Mouse (Mus musculus) embryo, embryonic 11.5 days (tissue): ENCODE data around the gene Kirrel.

Experiments used
- DNase-seq: peaks from one replicate; pipeline ENCODE4 v3.0.0-alpha.2; 2012; ENCODE audit warnings: low read depth, low spot score

The Kirrel gene

DNA sequence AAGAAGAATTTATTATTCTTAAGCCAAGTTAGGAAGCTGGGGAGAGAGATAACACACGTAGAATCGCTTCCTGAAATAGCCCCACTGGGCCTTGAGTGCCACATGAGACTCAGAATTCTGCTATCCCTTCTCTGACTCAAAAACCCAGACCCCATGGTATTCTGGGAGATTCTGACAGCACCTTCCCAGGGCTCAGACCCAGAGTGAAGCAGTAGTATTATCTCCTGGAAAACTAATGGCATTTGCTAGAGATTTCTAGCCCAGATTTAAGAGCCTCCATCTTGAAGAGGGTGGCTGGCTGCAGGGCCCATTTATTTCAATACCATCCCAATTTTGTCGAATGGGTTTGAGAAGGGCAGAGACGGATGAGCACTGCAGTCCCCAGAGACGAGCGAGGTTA lies 6.9 kb downstream of the Kirrel start:
- no peak for DNase-seq

DNA sequence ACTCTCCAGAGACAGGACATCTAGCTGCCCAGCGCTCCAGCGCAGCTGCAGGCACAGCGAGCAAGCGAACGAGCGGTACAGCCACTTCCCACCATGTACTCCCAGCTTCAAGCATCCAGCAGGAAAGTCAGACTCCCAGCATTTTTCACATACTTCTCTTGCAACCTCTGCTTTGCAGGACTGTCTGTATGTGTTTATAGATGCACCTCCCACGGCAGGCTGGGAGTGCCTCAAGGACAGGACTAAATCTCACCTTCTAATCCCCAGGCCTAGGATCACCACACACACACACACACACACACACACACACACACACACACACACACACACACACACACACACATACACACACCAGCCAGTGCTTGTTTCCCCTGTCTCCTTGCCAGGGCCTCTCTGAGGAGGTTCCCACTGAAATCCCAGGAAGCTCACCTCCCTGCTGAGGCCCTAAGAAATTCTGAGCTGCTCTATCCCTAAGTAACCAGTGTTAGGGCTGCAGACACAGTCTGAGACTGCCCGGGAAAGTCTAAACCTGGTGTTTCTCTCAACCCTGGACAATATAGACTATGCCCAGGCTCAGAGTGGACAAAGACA lies 9.2 kb downstream of the Kirrel start:
- DNase-seq = no peak

DNA sequence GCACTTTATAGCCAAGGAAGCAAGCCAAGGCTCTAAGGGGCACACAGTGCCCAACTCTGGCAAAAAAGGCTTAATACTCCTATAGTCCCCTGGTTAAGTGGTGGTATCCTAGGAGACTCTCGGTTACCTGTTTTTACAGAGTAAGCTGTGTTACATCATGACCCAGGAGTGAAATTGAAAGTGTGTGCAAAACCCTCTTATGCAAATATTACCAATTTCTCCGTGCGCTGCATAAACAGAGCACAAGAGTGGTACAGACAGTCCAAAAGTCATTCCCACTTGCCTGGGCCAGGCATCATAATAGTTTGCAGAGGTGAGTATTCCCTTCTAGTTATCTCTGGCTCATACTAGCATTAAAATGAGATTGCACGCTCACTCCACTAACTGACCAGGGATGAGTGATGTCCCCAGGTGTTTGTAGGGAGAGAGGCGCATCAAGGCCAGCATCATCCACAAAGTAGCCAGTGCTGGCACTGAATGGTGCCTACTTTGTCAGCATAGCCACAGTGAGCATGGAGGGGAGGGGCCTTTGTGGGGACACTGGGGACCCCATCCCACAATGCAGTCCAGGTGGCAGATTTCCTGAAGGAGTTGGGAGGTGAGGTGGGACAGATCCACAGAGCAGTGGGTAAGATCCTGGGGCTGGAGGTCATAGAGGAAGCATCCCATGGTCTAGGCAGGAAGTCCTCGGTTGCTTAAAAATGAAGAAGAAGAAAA lies 10.3 kb downstream of the Kirrel start:
- no peak for DNase-seq

DNA sequence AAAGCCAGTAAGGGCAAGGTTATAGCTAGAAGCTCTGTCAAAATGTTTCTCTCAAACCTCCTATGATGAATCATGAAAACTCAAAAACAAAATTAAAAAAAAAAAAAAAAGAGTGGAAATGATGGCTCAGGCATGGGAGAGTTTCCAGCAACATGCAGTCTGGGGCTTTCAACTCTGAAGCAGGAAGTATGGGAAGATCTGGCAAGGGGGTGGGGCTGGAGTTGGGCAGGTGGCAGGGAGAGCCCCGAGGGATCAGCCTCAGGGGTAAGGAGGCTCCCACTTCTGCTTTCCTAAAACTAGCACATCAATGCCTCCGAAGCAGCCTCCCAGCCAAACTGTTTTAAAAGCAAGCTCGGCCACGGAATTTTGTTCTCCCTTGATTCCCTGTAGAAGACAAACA lies 11.4 kb downstream of the Kirrel start:
- no peak for DNase-seq

DNA sequence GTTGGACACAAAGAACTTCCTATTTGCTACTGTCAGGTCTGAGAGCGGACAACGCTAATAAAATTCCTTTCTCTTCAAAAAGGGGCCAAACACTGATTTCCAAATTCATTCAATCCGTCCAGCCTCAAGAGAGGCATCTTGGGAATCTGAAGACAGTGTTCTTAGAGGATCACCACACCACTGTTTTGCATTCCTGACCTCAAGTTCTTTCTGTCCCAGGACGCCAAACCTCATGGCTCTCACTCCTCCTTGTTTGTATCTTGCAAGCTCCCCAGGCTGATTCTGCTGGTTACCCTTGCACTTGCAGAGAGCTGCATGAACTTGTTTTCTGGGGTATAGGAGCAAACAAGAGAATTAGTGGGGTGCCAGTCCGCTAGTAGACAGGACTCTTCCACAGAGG lies 12.2 kb downstream of the Kirrel start:
- no peak for DNase-seq

DNA sequence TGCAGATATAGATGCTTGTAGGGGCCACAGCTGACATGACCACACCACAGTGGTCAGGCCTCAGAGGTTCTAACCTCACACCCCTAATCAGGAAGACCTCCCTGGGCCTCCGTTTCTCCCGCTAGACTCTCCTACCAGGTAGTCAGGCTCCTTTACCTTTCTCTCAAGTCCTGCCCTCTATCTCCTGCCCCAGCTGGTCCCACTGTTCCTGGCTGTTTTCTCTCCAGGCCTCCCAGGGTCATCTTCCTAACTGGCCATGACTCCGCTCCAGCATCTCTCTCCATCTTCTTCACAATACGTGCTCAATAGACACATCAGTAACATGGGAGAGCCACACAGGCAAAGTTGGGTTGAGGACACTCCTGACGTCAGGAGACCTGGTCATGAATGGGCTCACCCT lies 12.9 kb downstream of the Kirrel start:
- DNase-seq = no peak

DNA sequence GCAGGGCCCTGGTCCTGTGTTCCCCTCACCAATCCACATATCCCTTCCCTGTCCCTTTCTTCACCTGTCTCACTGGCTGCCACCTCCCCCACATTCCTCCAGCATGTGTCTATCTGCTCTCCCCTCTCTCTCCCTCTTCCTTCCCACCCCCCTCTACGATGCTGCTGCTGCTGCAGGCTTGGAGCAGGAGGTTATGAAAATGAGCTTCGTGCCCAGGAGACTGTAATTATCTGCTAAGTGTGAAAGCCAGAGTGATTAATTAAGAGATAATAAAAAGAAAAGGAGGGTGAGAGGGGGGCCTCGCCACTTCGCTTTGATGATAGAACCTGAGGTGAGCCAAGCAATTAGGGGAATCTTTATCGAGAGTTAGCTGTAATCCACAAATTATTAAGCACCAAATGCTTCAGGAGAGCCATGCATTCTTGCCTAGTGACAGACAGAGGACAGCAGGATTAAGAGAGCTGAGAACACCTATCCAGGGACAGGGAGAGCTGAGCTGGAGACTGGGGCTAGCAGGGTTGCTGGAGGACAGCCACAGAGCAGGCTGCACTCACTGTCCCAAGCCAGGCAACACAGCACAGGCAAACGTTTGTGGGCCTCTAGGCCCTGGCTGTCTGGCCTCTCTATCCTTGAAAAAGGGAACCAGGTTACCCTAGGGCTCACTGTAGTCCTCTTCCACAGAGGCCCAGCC lies 13.6 kb downstream of the Kirrel start:
- DNase-seq = no peak

DNA sequence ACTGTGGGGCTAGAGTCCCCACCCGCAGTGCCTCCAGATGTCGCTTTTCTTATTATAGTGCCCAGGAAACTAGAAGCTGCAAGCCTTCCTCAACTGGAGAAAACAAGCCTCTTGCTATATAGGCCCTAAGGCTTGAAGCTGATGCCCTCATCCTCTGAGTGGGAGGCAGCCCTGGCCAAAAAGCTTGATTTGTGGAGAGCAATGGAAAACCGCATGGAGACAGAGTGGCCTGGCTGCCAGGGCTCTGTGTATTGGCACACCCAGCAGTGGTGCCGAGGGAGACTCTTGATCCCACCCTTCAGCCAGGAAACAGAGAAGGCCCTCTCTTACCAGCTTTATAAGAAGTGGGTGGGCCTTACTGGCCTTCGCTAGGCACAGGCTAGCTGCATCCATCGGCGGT lies 15.4 kb downstream of the Kirrel start:
- no peak for DNase-seq

DNA sequence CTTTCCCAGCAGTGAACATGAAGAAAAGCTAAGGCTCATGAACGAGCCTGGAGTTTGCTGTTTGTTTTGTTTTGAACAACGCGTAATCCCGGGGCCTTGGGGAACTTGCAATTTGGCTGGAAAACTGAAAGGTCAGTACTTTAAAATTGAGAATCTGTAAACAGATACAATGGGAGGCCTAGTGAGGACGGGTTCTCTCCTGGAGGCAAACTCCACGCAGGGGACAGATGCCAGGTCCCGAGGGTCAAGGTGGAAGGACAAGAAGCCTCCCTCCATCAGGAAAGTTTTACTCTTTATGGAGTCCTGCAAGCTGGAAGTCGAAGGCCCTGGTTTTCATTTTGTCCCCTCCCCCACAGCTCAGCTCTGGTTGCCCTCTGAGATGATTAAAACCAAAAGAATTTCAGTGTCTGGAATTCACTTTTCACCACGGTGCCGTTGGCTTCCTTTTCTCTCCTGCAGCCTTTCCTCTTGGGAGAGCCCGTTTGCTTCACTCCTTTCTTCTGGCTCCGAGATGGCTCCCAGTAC lies 16.7 kb downstream of the Kirrel start:
- peak; percentile 57 for DNase-seq

DNA sequence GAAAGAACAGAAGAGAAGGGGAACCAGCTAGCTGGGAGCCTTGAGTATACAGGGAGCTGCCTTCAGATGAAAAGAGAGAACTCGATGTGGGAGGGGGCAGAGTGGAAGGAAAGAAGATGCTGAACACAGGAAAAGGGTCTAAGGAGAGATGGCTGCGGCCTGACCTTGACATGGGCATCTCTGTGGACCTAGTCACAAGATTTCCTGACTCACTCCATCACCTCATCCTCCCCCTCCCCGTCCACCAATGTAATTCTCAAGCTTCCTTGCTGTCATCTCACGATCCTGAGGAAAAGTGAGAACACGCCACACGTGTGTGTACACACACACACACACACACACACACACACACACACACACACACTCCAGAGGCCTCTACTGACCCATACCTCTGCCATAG lies 17.2 kb downstream of the Kirrel start:
- DNase-seq = no peak

DNA sequence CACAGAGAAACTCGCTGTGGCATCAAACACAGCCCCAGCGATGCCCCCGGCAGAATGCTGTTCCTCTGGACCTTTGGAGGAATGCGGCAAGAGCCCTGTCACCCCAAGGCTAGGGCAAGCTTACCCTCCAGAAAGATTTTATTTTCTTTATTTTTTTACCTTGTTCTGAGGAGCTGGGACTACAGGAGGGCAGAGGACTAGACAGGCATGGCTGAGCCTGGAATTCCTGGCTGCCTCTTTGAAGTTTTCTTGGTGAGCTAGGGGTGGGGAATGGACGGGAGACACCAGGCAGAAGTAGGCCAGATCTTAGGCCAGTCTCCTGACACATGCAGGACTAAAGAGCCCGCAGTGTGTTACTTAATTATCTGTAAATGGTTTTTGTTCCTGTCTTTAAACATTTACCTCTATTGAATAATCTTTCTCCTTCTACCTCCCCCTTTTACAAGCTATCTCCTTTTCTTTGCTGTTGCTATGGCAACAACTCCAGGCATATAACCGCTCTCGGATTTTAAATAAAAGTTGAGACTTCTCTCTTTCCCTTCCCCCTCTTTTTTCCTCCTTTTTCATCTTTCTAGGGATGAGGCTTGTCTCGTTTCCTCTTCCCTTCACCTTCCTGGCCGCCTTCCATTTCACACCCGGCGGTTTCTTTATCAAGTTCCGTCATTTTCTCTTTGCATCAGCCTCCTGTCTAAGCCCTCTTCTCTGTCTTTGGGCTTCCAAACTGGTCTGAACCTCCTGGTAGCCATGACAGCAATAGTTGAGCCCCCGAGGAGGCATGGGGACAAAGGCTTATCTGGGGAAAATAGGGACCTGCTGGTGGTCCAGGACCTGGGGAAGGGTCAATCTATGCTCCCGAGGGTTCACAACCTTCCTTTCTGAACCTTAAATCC lies 19.9 kb downstream of the Kirrel start:
- no peak for DNase-seq

DNA sequence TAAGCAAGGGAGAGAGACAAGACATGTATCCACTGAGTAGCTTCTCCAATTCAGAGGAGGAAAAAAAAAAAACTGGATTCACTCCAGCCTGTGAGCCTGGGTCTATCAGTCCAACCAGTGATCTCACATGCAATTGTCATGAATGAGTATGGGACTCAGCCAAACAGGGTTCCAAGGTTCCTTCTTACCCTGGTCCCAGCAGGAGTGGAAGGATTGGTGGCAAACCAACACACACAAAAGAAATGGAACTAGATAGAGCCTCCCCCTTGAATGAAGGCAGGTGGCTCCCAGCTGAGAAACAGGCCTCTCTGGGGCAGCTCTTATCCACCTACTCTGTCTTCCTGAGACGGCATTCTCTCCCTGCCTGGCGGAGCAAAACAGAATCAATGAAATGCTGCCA lies 21.5 kb downstream of the Kirrel start:
- no peak for DNase-seq

DNA sequence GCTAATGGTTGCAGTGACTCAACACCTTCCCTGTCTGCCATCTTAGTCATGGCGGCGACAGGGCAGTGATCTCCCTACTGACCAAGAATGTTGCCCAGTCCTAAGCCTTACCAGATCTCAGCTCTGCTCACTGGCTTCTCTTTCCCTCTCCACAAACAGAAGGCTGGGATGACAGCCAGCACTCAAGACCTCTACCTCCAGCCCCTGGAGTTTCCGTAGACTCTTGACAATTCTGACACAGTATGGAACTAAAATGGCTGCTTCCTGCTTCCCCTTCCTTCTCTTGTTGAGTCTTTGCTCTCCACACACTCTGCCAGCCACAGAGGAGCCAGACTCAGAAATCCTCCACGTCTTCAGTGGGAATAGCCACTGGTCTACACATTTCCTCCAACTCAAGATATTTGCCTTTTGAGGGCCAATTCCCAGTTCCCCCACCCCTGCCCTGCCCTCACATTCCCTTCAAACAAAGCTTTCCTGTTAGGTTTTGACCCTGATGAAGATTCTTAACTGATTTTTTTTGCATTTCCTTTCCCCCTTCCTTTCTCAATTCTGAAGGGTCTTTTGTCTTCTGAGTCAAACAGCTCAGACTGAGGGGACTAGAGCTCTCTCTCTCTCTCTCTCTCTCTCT lies 22.3 kb downstream of the Kirrel start:
- no peak for DNase-seq

DNA sequence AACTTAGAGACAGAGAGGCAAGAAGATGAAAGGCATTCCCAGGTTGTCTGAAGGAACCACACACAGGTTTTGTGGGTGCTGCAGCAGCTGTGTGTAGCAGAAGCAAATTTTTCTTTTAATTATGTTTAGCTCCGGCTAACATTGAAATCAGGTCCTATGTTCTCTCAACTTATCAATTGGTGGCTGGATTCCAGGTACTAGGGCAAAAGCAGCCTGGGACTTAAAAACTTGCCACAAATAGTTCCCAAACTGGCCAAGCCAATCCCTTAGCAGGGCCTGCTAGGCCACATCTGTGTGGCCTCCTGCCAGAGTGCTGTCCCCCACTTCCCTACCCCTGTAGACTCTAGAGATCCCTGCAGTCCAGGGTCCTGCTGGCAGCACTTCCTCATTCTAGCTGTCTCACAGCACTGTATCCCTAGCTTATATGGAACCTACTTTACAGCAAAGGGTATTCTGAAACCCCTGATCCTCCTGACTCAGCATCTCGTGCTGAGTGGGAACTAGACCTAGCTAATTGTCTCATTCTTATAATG lies 23.2 kb downstream of the Kirrel start:
- no peak for DNase-seq

DNA sequence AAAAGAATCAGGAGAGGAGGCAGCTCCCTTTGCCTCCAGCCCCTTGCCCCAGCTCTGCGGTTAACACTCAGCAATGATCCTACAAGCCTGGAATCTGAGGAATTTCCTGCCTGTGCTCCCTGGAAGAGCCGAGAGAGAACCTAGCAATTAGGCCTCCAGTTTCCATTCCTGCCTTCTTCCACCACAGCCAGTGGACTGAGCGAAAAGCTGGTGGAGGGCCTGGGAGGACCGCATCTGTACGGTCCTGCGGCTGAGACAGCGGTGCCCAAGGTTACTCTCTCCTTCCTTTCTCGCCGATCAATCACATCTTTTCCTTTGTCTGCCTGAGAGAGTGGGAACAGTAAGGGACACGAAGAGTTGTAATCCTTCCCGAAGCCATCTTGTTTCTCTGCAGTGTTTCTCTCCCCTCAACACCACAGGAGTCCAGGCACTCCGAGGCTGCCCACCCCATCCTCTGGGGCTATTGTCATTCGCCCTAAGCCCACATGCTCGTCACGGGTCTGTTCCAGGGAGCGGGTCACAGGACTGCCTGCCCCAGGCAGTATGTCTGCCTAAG lies 23.8 kb downstream of the Kirrel start:
- peak; percentile 68 for DNase-seq

DNA sequence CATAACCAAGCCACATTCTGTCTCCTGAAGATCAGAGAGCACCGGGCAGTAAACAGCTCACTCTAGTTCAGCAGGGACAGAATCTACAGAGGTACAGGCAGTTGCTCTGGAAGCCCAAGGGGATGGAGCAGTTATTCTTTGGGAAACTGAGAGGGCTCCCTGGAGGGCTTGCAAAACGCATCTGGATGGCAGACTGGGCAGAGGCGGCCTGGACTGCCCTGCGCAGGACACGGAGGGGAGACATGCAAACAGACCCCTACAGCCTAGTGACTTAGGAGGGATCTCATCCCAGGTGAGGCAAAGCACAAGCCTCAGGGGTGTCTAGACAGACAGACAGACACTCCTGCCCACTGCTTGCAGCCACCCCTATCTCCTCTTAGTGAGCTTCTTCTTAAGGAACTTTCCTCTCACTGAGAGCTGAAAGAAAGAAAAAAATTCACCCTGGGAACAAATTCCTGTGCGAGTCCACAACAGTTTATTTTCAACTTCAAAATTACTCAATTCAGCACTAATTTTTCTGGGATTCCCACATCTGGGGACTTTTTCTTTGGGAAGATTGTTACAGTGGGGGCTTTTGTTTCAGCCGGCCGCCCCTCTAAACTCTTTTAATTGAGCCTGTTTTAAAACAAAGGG lies 24.4 kb downstream of the Kirrel start:
- DNase-seq = no peak

DNA sequence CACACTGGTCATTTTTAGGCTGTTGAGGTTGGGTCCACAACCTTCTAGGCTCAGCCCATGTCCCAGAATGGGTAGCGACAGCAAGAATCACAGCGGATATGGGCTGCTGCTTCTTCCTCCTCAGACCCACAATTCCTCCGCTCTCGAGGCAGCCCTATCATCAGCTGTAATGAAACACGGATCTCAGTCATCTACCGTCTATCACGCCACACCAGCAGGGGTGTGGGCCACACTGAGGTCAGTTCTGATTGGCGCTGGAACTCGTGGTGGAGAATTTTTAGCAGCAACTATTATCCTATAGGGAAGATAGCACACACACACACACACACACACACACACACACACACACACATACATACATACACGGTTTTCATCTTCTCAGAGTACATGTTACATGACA lies 25.1 kb downstream of the Kirrel start:
- DNase-seq = no peak

DNA sequence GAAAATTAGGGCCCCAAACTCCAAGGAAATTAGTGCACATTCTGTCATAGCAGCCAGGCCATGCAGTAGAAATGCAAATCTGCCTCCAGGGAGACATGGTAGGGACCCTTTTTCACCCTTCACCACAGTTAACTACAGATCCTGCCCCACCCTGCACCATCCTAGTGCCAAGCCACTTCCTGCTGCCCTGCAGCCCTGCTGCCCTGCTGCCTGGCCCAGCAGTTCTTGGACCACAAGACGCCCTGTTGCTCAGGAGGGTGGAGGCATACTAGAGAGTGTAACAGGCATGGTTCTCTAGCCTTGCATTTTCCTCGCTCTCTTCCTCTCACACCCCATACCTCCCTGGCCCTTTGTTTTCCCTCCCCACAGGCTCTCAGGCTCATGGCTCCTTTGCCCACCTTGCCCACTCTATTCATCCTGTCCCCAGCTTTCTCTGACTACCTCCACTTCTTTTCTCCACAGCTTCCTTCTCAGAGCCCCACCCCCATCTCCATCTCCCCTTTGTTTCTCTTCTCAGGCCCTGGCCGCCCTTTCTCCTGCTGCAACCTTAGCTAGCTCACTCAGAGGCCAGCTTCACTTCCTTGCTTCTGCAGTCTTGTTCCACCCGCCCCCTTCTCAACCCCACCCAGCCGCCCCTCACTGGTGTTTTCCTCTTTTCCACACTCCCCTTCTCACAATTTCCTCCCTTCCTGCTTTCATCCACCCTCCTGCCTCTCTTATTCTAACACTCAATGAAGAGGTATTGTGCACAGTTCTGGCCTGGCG lies 29.9 kb downstream of the Kirrel start:
- DNase-seq = no peak

DNA sequence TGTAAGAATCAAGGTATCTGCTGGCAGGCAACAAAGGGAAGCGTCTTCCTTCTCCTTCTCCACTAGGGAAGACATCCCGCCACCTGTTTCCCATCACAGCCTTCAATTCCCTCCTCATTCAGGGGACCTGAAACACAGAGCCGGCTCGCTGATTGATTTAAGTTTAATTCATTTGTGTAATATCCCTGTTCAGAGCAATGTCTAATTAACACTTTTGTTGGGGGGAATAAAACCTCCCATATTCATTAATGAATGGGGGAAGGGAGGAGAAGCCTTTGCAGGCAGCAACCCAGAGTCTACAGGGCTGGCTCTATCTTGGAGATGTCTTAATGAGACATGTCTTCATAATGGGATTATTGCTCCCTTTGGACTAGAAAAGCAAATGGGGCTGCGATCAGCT lies 34.3 kb downstream of the Kirrel start:
- DNase-seq = no peak

DNA sequence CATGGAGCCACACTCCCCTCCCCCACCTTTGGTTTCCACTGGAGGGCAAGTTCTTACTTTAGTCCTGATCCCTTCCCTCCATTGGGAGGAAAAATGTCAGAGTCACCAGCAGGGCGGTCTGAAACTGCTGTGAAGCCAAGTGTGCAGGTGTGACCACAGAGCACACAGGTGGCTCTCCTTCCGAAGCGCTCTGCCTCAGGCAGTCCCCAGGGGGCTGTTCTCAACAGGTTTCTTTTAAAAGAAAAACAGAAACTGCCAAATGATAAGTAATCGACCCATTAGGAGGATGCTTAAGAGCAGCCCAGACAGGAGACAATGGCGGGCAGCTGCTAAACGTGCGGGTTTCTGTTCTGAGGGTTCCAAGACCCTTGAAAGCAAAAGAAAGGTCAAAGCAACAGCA lies 37.8 kb downstream of the Kirrel start:
- no peak for DNase-seq
